Mouse (Mus musculus) liver, embryonic 14.5 days (tissue): ENCODE results near the gene Gm20503. TPM values are rescaled to one million over a fixed set of nuclear protein-coding genes. Genes with fewer than 3 reads are reported as not detected.

Experiments
- ATAC-seq: fragments of 200-750 bp; cut with Nextera tagmentation; 2 replicates; pipeline ENCODE4 v1.8.0; 2017; ENCODE audit warnings: moderate number of reproducible peaks, mild to moderate bottlenecking, moderate library complexity; ENCODE audit not compliant: insufficient read depth
- DNase-seq, 3 experiments: peaks; one replicate each; pipeline ENCODE4 v3.0.0-alpha.2; 2012 to 2013; ENCODE audit warnings: low read depth in 3 of 3, low spot score in 3 of 3
- H3K27ac ChIP-seq: fragments of 300-500 bp; sonication (generic); 2 replicates; pipeline ENCODE4 v1.5.1; 2014; ENCODE audit warnings: moderate library complexity, mild to moderate bottlenecking, control low read depth, inconsistent platforms
- H3K27me3 ChIP-seq: fragments of 300-500 bp; sonication (generic); 2 replicates; pipeline ENCODE4 v1.6.1; 2014; ENCODE audit warnings: mild to moderate bottlenecking, low read length, moderate library complexity; ENCODE audit not compliant: control insufficient read depth, insufficient read depth
- H3K36me3 ChIP-seq: fragments of 300-500 bp; sonication (generic); replicated peaks from 2 replicates; pipeline ENCODE4 v1.6.1; 2014; ENCODE audit warnings: low read depth; ENCODE audit not compliant: control insufficient read depth, insufficient read depth
- H3K4me1 ChIP-seq, 2 experiments: fragments of 200-500 bp in 1 of 2; fragments of 300-500 bp in 1 of 2; sonication (generic) in 1 of 2; replicated peaks; 2 replicates each; pipeline ENCODE4 v1.6.1; 2012 to 2014; ENCODE audit warnings: antibody characterized with exemption in 1 of 2, inconsistent platforms in 1 of 2, low read length in 1 of 2; ENCODE audit not compliant: control insufficient read depth in 2 of 2, insufficient read depth in 2 of 2
- H3K4me2 ChIP-seq: fragments of 300-500 bp; sonication (generic); 2 replicates; pipeline ENCODE4 v1.6.1; 2014; ENCODE audit warnings: low read depth, mild to moderate bottlenecking, control low read depth, moderate library complexity
- H3K4me3 ChIP-seq, 2 experiments: fragments of 200-500 bp in 1 of 2; fragments of 300-500 bp in 1 of 2; sonication (generic) in 1 of 2; 2 replicates each; pipeline ENCODE4 v1.5.1; 2012 to 2014; ENCODE audit warnings: low read depth in 2 of 2, low read length in 2 of 2, mild to moderate bottlenecking in 2 of 2, control low read depth in 1 of 2, inconsistent platforms in 1 of 2, moderate library complexity in 1 of 2; ENCODE audit not compliant: insufficient read depth in 1 of 2
- H3K9ac ChIP-seq: fragments of 300-500 bp; sonication (generic); replicated peaks from 2 replicates; pipeline ENCODE4 v1.6.1; 2014; ENCODE audit warnings: mild to moderate bottlenecking, control low read depth, moderate library complexity
- H3K9me3 ChIP-seq: fragments of 300-500 bp; sonication (generic); 2 replicates; pipeline ENCODE4 v1.6.1; 2016; ENCODE audit warnings: low read length, mixed read lengths; ENCODE audit not compliant: control insufficient read depth
- CTCF ChIP-seq: IDR thresholded peaks from 2 replicates; pipeline ENCODE4 v1.5.1; 2016; ENCODE audit warnings: antibody characterized with exemption, low read depth, control low read depth
- EP300 ChIP-seq: IDR thresholded peaks from 2 replicates; pipeline ENCODE4 v1.6.1; 2016; ENCODE audit warnings: antibody characterized with exemption, low read depth
- WGBS: fragments of 180-500 bp; shearing (Covaris S2); extraction: QIAGEN DNeasy Blood & Tissue Kit; methylation state at CpG from one replicate; pipeline ENCODE4 v1.1.7; 2014; ENCODE audit not compliant: insufficient replicate concordance; 5-methylcytosine and 5-hydroxymethylcytosine counted together
- polyA plus RNA-seq, 2 experiments: library from polyadenylated mRNA; depleted of rRNA in 1 of 2; stranded (reverse) in 1 of 2; unstranded in 1 of 2; fragments of >200 nt; fragmentation: Nextera tagmentation in 1 of 2; extraction: Ambion mirVana in 1 of 2; gene quantifications; 2 replicates each; pipeline versions ENCODE4 v1.2.1 to v1.2.3; 2012 to 2014

Gene Gm20503
- polyA plus RNA-seq, 2 experiments, result 4.4 TPM; not detected in 1

- DNase-seq (no peak), ATAC-seq (no peak)
- Histone ChIP-seq H3K4me3 (no peak overlapping the region), H3K27me3 (no peaks in the 10 kb centered on the region), H3K4me1 (no peaks in the 10 kb centered on the region), H3K4me2 (no peak overlapping the region), H3K9ac (no peak overlapping the region), H3K27ac (no peak overlapping the region), H3K36me3 (no peaks in the 10 kb centered on the region), H3K9me3 (no peaks in the 10 kb centered on the region)
- no peak for TF ChIP-seq EP300
- no peak for TF ChIP-seq CTCF
- 59% methylated on average over 6 of the region's 6 CpGs for WGBS
Observed at GRCm38 (mm10) chr4:59043891-59044290, 40.9 kb downstream of the Gm20503 start.

- Histone ChIP-seq H3K27ac (no peak overlapping the region), H3K9me3 (no peaks in the 10 kb centered on the region), H3K27me3 (no peaks in the 10 kb centered on the region), H3K36me3 (no peaks in the 10 kb centered on the region), H3K9ac (no peak overlapping the region), H3K4me3 (no peak overlapping the region), H3K4me2 (no peak overlapping the region), H3K4me1 (no peaks in the 10 kb centered on the region)
- DNase-seq, result no peak
- no peak for ATAC-seq
- TF ChIP-seq EP300, result no peak
- no peak for TF ChIP-seq CTCF
- 40% methylated on average over 3 of the region's 3 CpGs for WGBS
Observed at GRCm38 (mm10) chr4:59047222-59047621, 44.2 kb downstream of the Gm20503 start.

- no peaks in the 10 kb centered on the region for H3K36me3 ChIP-seq
- 41% methylated on average over 1 of the region's 1 CpGs for WGBS
- H3K4me2 ChIP-seq, result no peak overlapping the region
- no peak overlapping the region for H3K4me3 ChIP-seq
- no peaks in the 10 kb centered on the region for H3K27me3 ChIP-seq
- ATAC-seq (no peak), DNase-seq (no peak)
- H3K9ac ChIP-seq, result no peak overlapping the region
- TF ChIP-seq EP300 (no peak), CTCF (no peak)
- H3K4me1 ChIP-seq, result no peaks in the 10 kb centered on the region
- no peak overlapping the region for H3K27ac ChIP-seq
- no peaks in the 10 kb centered on the region for H3K9me3 ChIP-seq
Observed at GRCm38 (mm10) chr4:59051081-59051480, 48.1 kb downstream of the Gm20503 start.

GRCm38 (mm10) chr4:59057929-59058328, 54.9 kb downstream of the Gm20503 start:
- no peak for ATAC-seq
- H3K4me2 ChIP-seq, result no peak overlapping the region
- no peak overlapping the region for H3K27ac ChIP-seq
- no peak for TF ChIP-seq CTCF
- no peak for TF ChIP-seq EP300
- no peaks in the 10 kb centered on the region for H3K4me1 ChIP-seq
- 40% methylated on average over 3 of the region's 3 CpGs for WGBS
- DNase-seq, result no peak
- H3K9ac ChIP-seq, result no peak overlapping the region
- H3K27me3 ChIP-seq, result no peaks in the 10 kb centered on the region
- H3K9me3 ChIP-seq, result no peaks in the 10 kb centered on the region
- no peaks in the 10 kb centered on the region for H3K36me3 ChIP-seq
- H3K4me3 ChIP-seq, result no peak overlapping the region

- Histone ChIP-seq H3K4me1 (no peaks in the 10 kb centered on the region), H3K27me3 (no peaks in the 10 kb centered on the region), H3K36me3 (no peaks in the 10 kb centered on the region), H3K27ac (no peak overlapping the region), H3K9me3 (no peaks in the 10 kb centered on the region), H3K4me2 (no peak overlapping the region), H3K4me3 (no peak overlapping the region), H3K9ac (no peak overlapping the region)
- DNase-seq (no peak), ATAC-seq (no peak)
- no peak for TF ChIP-seq CTCF
- no peak for TF ChIP-seq EP300
- WGBS, result 73% methylated on average over 12 of the region's 12 CpGs
Observed at GRCm38 (mm10) chr4:59062526-59062925, 59.5 kb downstream of the Gm20503 start.

GRCm38 (mm10) chr4:59069276-59069675, 66.3 kb downstream of the Gm20503 start:
- H3K4me3 ChIP-seq, result no peak overlapping the region
- no peak for TF ChIP-seq CTCF
- no peak for TF ChIP-seq EP300
- H3K27me3 ChIP-seq, result no peaks in the 10 kb centered on the region; the same call in 1 of the 2 replicates
- H3K4me2 ChIP-seq, result no peak overlapping the region
- no peaks in the 10 kb centered on the region for H3K9me3 ChIP-seq
- no peaks in the 10 kb centered on the region for H3K36me3 ChIP-seq
- WGBS, result 43% methylated on average over 3 of the region's 3 CpGs
- ATAC-seq (no peak), DNase-seq (no peak)
- no peak overlapping the region for H3K9ac ChIP-seq
- no peaks in the 10 kb centered on the region for H3K4me1 ChIP-seq
- H3K27ac ChIP-seq, result no peak overlapping the region
